Mouse (Mus musculus) gastrocnemius, adult 2 months (tissue): ENCODE results near the gene Icam4. TPM values are rescaled to one million over a fixed set of nuclear protein-coding genes. Genes with fewer than 3 reads are reported as not detected.
A peak's percentile ranks its signal among the peaks of the same experiment; 100 is the strongest.

Source experiments
- DNase-seq: peaks from one replicate; pipeline ENCODE4 v3.0.0; 2022
- H3K27ac ChIP-seq: fragments of 200-600 bp; 2 replicates; pipeline ENCODE4 v1.8.1; 2022; ENCODE audit warnings: mild to moderate bottlenecking
- H3K4me3 ChIP-seq: fragments of 200-600 bp; 2 replicates; pipeline ENCODE4 v1.8.1; 2022; ENCODE audit warnings: mild to moderate bottlenecking, moderate library complexity
- CTCF ChIP-seq: fragments of 200-600 bp; IDR thresholded peaks from 2 replicates; pipeline ENCODE4 v1.8.1; 2022; ENCODE audit warnings: antibody characterized with exemption, mild to moderate bottlenecking, moderate library complexity
- intact Hi-C: fragments of 180-260 bp; cut with DNase I; formaldehyde crosslinking; loops from one replicate; pipeline ENCODE4 v1.15.1; 2025
- microRNA-seq: library from miRNA; unstranded; fragments of <30 nt; microRNA quantifications from one replicate; pipeline ENCODE4 v1.2.0, GENCODE M21; 2021
- total RNA-seq, 2 experiments: library from RNA; stranded (reverse); gene quantifications; 2 replicates each; pipeline ENCODE4 v1.2.3; 2021

The Icam4 gene
- total RNA-seq, 2 experiments from 2014 or later, result 1.2 to 2.2 TPM

DNA sequence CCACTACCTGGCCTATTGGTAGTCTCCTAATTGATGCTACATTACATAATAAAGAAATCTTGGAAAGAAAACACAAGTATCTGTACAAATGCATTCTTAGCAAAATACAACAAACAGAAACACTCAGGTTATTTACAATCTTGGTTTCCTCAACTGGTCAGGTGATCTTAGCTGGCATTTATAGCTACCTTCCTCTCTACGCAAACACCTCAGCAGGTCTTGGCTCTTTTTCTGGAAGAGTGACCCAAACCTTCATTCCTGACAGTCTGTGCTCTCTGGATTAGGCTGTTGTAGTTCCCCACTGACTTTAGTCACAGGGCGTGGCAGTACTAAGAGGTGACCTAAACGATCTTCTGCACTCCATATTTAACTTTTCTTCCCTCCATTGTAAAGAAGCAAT lies 16.1 kb downstream of the Icam4 start:
- no peak for TF ChIP-seq CTCF
- DNase-seq, result no peak
- intact Hi-C loops, result no loop called here
- Histone ChIP-seq H3K4me3 (no peak overlapping the region), H3K27ac (no peak overlapping the region)

- DNase-seq, result no peak
- no peak overlapping the region for H3K27ac ChIP-seq
- intact Hi-C loops, result no loop called here
- no peak for TF ChIP-seq CTCF
- H3K4me3 ChIP-seq, result no peak overlapping the region
Measured at GRCm38 (mm10) chr9:21051578-21051977, 22.4 kb downstream of the Icam4 start.

DNA sequence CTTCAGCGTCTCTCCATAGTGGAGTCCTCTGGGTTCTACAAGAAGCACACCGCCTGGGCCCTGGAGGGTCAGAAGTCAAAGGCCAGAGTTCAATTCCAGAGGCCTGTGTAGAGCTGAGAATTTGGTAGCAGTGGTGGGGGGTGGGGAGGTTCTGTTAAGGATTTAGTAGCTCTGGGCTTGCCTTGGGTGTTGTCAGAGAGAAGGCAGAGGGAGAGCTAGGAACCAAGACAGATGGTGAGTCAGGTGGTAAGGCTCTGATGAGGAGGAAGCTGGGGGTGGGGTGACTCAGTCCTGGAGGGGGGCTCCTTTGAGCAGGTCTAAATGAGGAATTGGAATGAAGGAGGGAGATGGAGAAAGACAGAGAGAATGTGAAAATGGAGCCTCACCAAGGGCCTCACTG lies 33.8 kb downstream of the Icam4 start:
- intact Hi-C loops, result no loop called here
- no peak for DNase-seq
- Histone ChIP-seq H3K4me3 (no peak overlapping the region), H3K27ac (no peak overlapping the region)
- no peak for TF ChIP-seq CTCF

GRCm38 (mm10) chr9:21067006-21067684 lies 38.0 kb downstream of the Icam4 start, which contains the start of gene Zglp1:
TSS of gene Zglp1 (minus strand) at chr9:21067093.
- Histone ChIP-seq H3K4me3 (no peak within 1 kb of the TSS), H3K27ac (no peak within 1 kb of the TSS)
- DNase-seq, result no peak
- TF ChIP-seq CTCF, result no peak
- intact Hi-C loops, result no loop called here

DNA sequence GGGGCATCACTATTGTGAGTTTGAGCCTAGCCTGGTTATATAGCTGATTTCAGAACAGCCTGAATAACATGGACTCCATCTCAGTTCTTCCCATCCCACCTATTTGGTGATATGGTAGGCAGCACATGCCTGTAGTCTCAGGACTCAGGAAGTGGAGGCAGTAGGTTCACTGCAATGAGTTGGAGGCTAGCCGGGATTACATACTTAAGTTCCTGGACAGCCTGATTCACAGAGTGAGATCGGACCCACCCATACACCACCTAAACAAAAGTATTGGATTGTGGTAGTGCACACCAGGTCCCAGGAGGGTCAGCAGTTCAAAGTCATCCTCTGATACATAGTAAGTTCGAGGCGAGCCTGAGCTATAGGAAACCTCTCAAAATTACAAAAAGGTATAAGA lies 43.5 kb downstream of the Icam4 start:
- no peak for TF ChIP-seq CTCF
- H3K27ac ChIP-seq, result peak overlapping the region; percentile 91
- intact Hi-C loops, result loop anchor here (5.0 kb wide), 1 partner anchor 175 kb away; the partner anchor contains the start of gene Eif3g
- peak overlapping the region; percentile 95 for H3K4me3 ChIP-seq
- DNase-seq, result no peak

DNA sequence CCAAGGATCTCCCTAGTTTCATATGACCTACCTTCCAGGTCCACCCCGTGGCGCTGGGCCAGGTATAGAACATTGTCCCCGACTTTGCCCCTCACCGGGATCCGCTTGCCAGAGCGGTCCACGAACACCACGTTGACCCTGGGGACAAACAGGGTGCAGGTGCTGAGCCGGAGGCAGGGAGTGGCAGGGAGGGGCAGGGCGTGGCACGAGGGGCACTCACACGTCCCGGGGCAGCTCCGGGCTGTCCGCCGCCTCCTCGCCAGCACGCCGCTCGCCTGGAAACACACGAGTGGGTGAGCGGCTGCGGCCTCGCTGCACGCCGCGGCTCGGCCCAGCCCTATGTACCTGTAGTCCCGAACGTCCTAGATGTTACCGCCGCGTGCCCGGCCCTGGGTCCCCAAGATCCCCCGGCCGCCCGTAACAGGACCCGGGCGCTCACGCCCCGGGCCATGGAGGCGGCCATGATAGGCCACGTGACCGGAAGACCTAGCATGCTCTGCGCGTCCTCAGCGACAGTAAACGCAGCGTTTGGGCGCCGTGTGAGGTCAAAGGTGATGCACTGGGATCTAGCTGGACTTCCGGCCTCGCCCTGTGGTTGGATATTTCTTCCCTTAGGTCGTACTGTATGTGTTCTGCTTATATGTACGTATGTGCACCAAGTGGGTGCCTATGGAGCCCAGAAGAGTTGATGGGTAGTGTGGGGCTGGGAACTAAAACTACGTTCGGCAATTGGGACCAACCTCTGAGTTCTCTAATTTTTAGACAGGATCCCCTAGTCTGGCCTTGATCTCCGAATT lies 44.1 kb downstream of the Icam4 start, which contains the start of the genes Gm49373 and Fdx1l:
Gene Gm49373 (minus strand): TSS at position 53 of the 797 bp plus-strand sequence.
Gene Fdx1l (minus strand): TSS at position 571 of the 797 bp plus-strand sequence.
- DNase-seq, result peak; percentile 94
- peak within 1 kb of the TSS; percentile 95 for H3K4me3 ChIP-seq
- intact Hi-C loops, result loop anchor here (5.0 kb wide), 1 partner anchor 176 kb away; the partner anchor contains the start of gene Eif3g
- H3K27ac ChIP-seq, result peak within 1 kb of the TSS; percentile 91
- no peak for TF ChIP-seq CTCF

DNA sequence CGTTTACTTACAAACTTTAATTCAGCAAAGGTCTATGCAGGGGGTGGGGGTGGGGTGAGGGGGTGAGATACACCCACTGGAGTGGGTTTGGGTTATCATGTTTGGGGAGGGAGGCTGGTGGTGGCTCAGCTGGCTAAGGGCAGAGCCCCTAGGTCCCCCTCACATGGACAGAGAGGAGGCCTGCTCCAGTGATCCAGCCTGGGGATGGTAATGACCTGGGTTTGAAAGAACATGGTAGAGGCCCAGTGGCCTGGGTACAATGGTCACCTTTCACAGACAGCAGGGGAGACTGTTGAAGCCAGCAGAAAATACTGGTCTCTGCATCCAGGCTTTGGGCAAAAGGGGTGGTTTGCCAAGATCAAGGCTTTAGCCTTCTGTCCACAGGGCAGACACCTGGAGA lies 45.0 kb downstream of the Icam4 start:
- H3K27ac ChIP-seq, result peak overlapping the region; percentile 91; the same call in 1 of the 2 replicates
- intact Hi-C loops, result loop anchor here (5.0 kb wide), 1 partner anchor 177 kb away; the partner anchor contains the start of gene Eif3g

DNA sequence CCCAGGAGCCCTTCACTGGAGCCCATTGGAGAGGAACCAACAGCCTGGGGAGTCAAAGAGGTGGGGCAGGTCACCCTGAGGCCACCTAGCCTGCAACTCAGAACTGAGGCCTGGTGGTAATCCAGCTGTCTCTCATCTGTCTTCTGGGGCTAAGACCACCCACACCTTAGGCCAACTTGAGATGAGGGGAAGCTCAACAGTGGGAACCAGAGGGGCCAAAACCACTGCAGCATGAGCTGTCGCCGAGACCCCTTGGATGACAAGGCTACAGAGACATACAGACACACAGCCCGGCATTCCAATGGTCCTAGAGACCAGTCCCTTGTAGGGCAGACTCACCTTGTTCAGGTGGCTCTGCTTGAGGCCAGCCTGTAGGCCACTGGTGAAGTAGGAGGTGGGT lies 46.5 kb downstream of the Icam4 start:
- intact Hi-C loops, result no loop called here
- H3K27ac ChIP-seq, result no peak overlapping the region
- no peak for DNase-seq
- TF ChIP-seq CTCF, result no peak
- H3K4me3 ChIP-seq, result no peak overlapping the region

More for the DNA sequence above, 45.0 kb downstream of the Icam4 start:
- no peak for TF ChIP-seq CTCF
- H3K4me3 ChIP-seq, result peak overlapping the region; percentile 95; the same call in 1 of the 2 replicates
- DNase-seq, result no peak

Small RNA genes within 50 kb of the gene (microRNA-seq; reads per million reads assigned to microRNA genes)
- gene Mir1900, result not detected
- gene Mir7082, result not detected

Other genes starting within 250 kb of the Icam4 start
- 10 to 100 TPM; 12.8 to 22.5 TPM for gene Col5a3, start 214.3 kb upstream of the Icam4 start, total RNA-seq
- under 1 TPM in 1 of 2 experiments, not detected in 1; 0.56 TPM for gene Rdh8, start 210.9 kb upstream of the Icam4 start, total RNA-seq
- gene A230050P20Rik, start 160.7 kb upstream of the Icam4 start, total RNA-seq, result 1 to 10 TPM; 2.1 to 2.3 TPM
- 1 to 10 TPM; 5.1 to 7.0 TPM for gene Angptl6, start 149.6 kb upstream of the Icam4 start, total RNA-seq
- gene Ppan, start 141.2 kb upstream of the Icam4 start, total RNA-seq, result 1 to 10 TPM; 7.9 to 8.6 TPM
- 100 to 1,000 TPM in 1 of 2 experiments, 10 to 100 TPM in 1; 97.0 to 102 TPM for gene Eif3g, start 130.8 kb upstream of the Icam4 start, total RNA-seq
- 1 to 10 TPM; 5.2 to 7.9 TPM for gene Dnmt1, start 69.5 kb upstream of the Icam4 start, total RNA-seq
- 1 to 10 TPM; 2.0 to 2.3 TPM for gene S1pr2, start 52.6 kb upstream of the Icam4 start, total RNA-seq
- gene Mrpl4, start 26.6 kb upstream of the Icam4 start, total RNA-seq, result 10 to 100 TPM; 51.8 to 70.0 TPM
- 1 to 10 TPM; 1.7 to 1.9 TPM for gene Icam1, start 13.4 kb upstream of the Icam4 start, total RNA-seq
- not detected for gene Icam5, start 2.7 kb downstream of the Icam4 start, total RNA-seq
- gene Zglp1, start 37.7 kb downstream of the Icam4 start, total RNA-seq, result not detected
- under 1 TPM; 0.26 to 0.39 TPM for gene Gm49373, start 43.7 kb downstream of the Icam4 start, total RNA-seq
- gene Fdx1l, start 44.2 kb downstream of the Icam4 start, total RNA-seq, result 10 to 100 TPM; 39.0 to 49.0 TPM
- gene Gm38431, start 62.6 kb downstream of the Icam4 start, total RNA-seq, result 1 to 10 TPM; 1.2 to 1.6 TPM
- gene Raver1, start 62.6 kb downstream of the Icam4 start, total RNA-seq, result 10 to 100 TPM; 17.1 to 19.5 TPM
- gene Tyk2, start 101.9 kb downstream of the Icam4 start, total RNA-seq, result 1 to 10 TPM; 4.4 to 5.9 TPM
- gene Cdc37, start 120.6 kb downstream of the Icam4 start, total RNA-seq, result 100 to 1,000 TPM; 116 to 139 TPM
- gene Pde4a, start 136.3 kb downstream of the Icam4 start, total RNA-seq, result 10 to 100 TPM; 39.0 to 66.8 TPM
- gene Keap1, start 210.0 kb downstream of the Icam4 start, total RNA-seq, result 10 to 100 TPM; 51.3 to 62.3 TPM
- under 1 TPM; 0.15 to 0.33 TPM for gene S1pr5, start 219.1 kb downstream of the Icam4 start, total RNA-seq
- 10 to 100 TPM; 68.0 to 77.4 TPM for gene Atg4d, start 235.9 kb downstream of the Icam4 start, total RNA-seq